ENCODE assay signal across 20 mouse cellular contexts in the genomic region with DNA sequence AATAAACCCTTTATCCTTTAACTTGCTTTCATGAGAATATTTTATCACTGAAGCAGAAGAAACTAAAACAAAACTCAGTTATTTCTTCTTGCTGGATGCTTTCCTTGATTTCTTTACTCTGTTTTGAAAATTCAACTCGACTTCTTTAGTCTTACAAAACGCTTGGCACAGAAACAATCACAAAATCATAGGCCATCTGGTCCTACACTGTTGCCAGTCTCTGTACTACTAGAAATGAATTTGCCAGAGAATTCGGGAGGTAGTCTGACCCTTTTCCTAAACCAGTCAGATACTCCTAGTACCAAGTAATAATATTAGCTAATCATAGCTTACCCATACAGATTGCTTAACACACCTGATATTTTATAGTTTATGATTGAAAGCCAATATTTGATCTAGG.
DNase-seq lines count a peak whose midpoint lies in the region; ATAC-seq and TF ChIP-seq lines count a peak whose summit lies in the region.
"Had no signal": no experiment of that assay in that cellular context is flagged by ENCODE, and none has a peak within 500 bp of the region (broad histone marks: within the 10 kb centered on the region; RNA-seq: fewer than 3 reads in every experiment).

No protein-coding gene starts in this region.

- TF ChIP-seq POLR2A in brain, embryonic 14.5 days (IDR thresholded peaks at IDR 0.05; ENCODE audit: borderline replicate concordance, extremely low read depth, insufficient read depth, insufficient read length, poor library complexity, severe bottlenecking): no peak
- no peak for TF ChIP-seq POLR2A in cerebellum, adult 2 months (IDR thresholded peaks at IDR 0.05; ENCODE audit: borderline replicate concordance, insufficient read depth, low read length)

- H3K4me1 ChIP-seq in cerebellum, adult 2 months (ENCODE audit: control insufficient read depth, insufficient read depth, low read length): peaks cover 6% of the 10 kb centered on the region; the same call in 1 of the 2 replicates
- H3K4me1 ChIP-seq: embryonic facial prominence, embryonic 10.5 days; forebrain, embryonic 12.5 days; heart, embryonic 12.5 days; kidney, embryonic 15.5 days; neural tube, embryonic 15.5 days had no signal

- no peak for TF ChIP-seq CTCF in brain, embryonic 14.5 days (IDR thresholded peaks at IDR 0.05; ENCODE audit: borderline replicate concordance, extremely low read depth, insufficient read depth, insufficient read length)
- no peak for TF ChIP-seq CTCF in cerebellum, adult 2 months (IDR thresholded peaks at IDR 0.05; ENCODE audit: borderline replicate concordance, insufficient read depth, low read depth, low read length)

- H3K27ac ChIP-seq in cerebellum, adult 2 months (ENCODE audit: insufficient read depth, low read length): no peak overlapping the region
- H3K27ac ChIP-seq: embryonic facial prominence, embryonic 10.5 days; forebrain, embryonic 12.5 days; gastrocnemius, adult 2 months; hindbrain, embryonic 14.5 days; kidney, embryonic 15.5 days; neural tube, embryonic 15.5 days had no signal

- no peak for DNase-seq in frontal cortex, postnatal 10 days (ENCODE audit: low spot score in 2 of 2)
- DNase-seq in brain, embryonic 14.5 days (ENCODE audit: low read depth): peak; percentile 58
- peak; percentile 61 to 91 for DNase-seq in cerebellum, adult 2 months
- DNase-seq in cerebellum, postnatal 36 days: peak; percentile 66 to 81
- DNase-seq in lung, postnatal 10 days: no peak
- DNase-seq in thymus, postnatal 36 days: no peak
- DNase-seq: B cell, adult 2 months; gastrocnemius, adult 2 months; lung, adult 2 months; lung, postnatal 36 days; right cerebral cortex, postnatal 14 days had no signal

- H3K27me3 ChIP-seq in cerebellum, adult 2 months (ENCODE audit: control insufficient read depth, insufficient read depth, low read length): no peaks in the 10 kb centered on the region
- H3K27me3 ChIP-seq: forebrain, embryonic 12.5 days; heart, embryonic 12.5 days; kidney, embryonic 15.5 days; neural tube, embryonic 15.5 days had no signal

- no peak overlapping the region for H3K4me3 ChIP-seq in cerebellum, adult 2 months (replicated peaks; ENCODE audit: insufficient read depth, low read depth, low read length)
- H3K4me3 ChIP-seq: embryonic facial prominence, embryonic 10.5 days; forebrain, embryonic 12.5 days; gastrocnemius, adult 2 months; heart, embryonic 12.5 days; kidney, embryonic 15.5 days; neural tube, embryonic 15.5 days had no signal

- peak; percentile 64 for ATAC-seq in frontal cortex, adult (ENCODE audit: low TSS enrichment)
- ATAC-seq: intestine, embryonic 16.5 days; midbrain, embryonic 16.5 days had no signal

- 4% methylated on average over 3 of the region's 3 CpGs for WGBS in cerebellum, adult 2 months

Comparison
In these comparisons a context has a peak if more than half of its experiments do, and no peak if none do; other contexts are left out.
1. DNase-seq: peak in brain, embryonic 14.5 days (single experiment), cerebellum, adult 2 months (2 of 2) and cerebellum, postnatal 36 days (2 of 2); none in frontal cortex, postnatal 10 days (0 of 2), lung, postnatal 10 days (single experiment) and thymus, postnatal 36 days (0 of 2).